ENCODE assay signal across 14 mouse cellular contexts in the genomic region with DNA sequence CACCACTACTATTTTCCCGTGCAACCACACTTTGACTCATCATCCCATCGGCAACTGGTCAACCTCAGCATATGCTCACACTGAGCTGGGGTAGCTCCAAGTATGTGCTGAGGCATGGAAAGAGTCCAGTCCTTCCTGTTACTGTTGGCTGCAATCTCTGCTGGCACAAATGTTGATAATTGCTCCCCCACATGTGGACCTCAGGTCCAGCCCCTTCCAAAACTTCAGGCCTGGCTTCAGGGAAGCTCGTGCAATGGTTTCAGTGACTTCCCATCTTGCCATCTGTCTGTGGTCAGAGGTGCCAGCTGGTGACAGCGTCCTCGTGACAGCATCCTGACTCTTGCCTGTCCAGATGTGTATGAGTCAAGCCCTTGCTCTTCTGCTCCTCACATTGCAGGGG. TPM values are rescaled to one million over a fixed set of nuclear protein-coding genes. Genes with fewer than 3 reads are reported as not detected.
DNase-seq lines count a peak whose midpoint lies in the region; ATAC-seq and TF ChIP-seq lines count a peak whose summit lies in the region.
"Had no signal": no experiment of that assay in that cellular context is flagged by ENCODE, and none has a peak within 500 bp of the region (broad histone marks: within the 10 kb centered on the region; RNA-seq: fewer than 3 reads in every experiment).

No protein-coding gene starts in this region.

- H3K9me3 ChIP-seq in heart, embryonic 11.5 days (replicated peaks; ENCODE audit: control insufficient read depth, low read length): no peaks in the 10 kb centered on the region
- H3K9me3 ChIP-seq in CH12.LX (replicated peaks; ENCODE audit: low read length): no peaks in the 10 kb centered on the region
- H3K9me3 ChIP-seq in midbrain, embryonic 16.5 days (replicated peaks; ENCODE audit: control insufficient read depth, low read length, poor library complexity, severe bottlenecking): no peaks in the 10 kb centered on the region
- H3K9me3 ChIP-seq in midbrain, postnatal 0 days (ENCODE audit: low read length): no peaks in the 10 kb centered on the region
- H3K9me3 ChIP-seq: stomach, embryonic 15.5 days had no signal

- no peak for TF ChIP-seq RAD21 in CH12.LX (IDR thresholded peaks at IDR 0.05; ENCODE audit: low read depth, low read length)

- H3K27me3 ChIP-seq in heart, embryonic 11.5 days (ENCODE audit: control insufficient read depth, insufficient read depth, low read length): no peaks in the 10 kb centered on the region
- no peaks in the 10 kb centered on the region for H3K27me3 ChIP-seq in CH12.LX (replicated peaks)
- H3K27me3 ChIP-seq in midbrain, embryonic 16.5 days (ENCODE audit: control insufficient read depth, insufficient read depth, low read depth, low read length): no peaks in the 10 kb centered on the region
- no peaks in the 10 kb centered on the region for H3K27me3 ChIP-seq in midbrain, postnatal 0 days (ENCODE audit: insufficient read depth, low read length)
- H3K27me3 ChIP-seq: stomach, embryonic 15.5 days had no signal

- DNase-seq in heart, adult 8-10 months (ENCODE audit: low spot score): peak; percentile 36
- no peak for DNase-seq in CH12.LX (ENCODE audit: extremely low read depth)
- DNase-seq in cerebellum, adult 8-10 months: peak; percentile 24
- peak; percentile 46 for DNase-seq in heart, postnatal 4 days
- no peak for DNase-seq in midbrain, postnatal 0 days (ENCODE audit: low spot score)
- DNase-seq: right cerebral cortex, adult 18-20 months had no signal

- H3K36me3 ChIP-seq in heart, embryonic 11.5 days (ENCODE audit: control insufficient read depth, insufficient read depth, low read length): no peaks in the 10 kb centered on the region
- H3K36me3 ChIP-seq in CH12.LX (replicated peaks in 1 of 2; ENCODE audit: control insufficient read depth in 1 of 2, insufficient read depth in 1 of 2, low read length in 1 of 2): no peaks in the 10 kb centered on the region
- no peaks in the 10 kb centered on the region for H3K36me3 ChIP-seq in midbrain, embryonic 16.5 days (ENCODE audit: control insufficient read depth, insufficient read depth, low read length)
- no peaks in the 10 kb centered on the region for H3K36me3 ChIP-seq in midbrain, postnatal 0 days (ENCODE audit: insufficient read depth, low read length)
- H3K36me3 ChIP-seq: G1E; stomach, embryonic 15.5 days had no signal

- no peak overlapping the region for H3K4me2 ChIP-seq in heart, embryonic 11.5 days
- H3K4me2 ChIP-seq in CH12.LX (ENCODE audit: insufficient read depth, low read depth, poor library complexity, severe bottlenecking): no peak overlapping the region
- no peak overlapping the region for H3K4me2 ChIP-seq in midbrain, embryonic 16.5 days (ENCODE audit: low read length)
- no peak overlapping the region for H3K4me2 ChIP-seq in midbrain, postnatal 0 days (ENCODE audit: low read depth, low read length, poor library complexity, severe bottlenecking)
- H3K4me2 ChIP-seq: stomach, embryonic 15.5 days had no signal

- no peak overlapping the region for H3K27ac ChIP-seq in heart, embryonic 11.5 days (ENCODE audit: low read depth, low read length)
- H3K27ac ChIP-seq in CH12.LX (ENCODE audit: insufficient read depth, low read depth): no peak overlapping the region
- H3K27ac ChIP-seq in midbrain, embryonic 16.5 days (ENCODE audit: low read length): no peak overlapping the region
- no peak overlapping the region for H3K27ac ChIP-seq in midbrain, postnatal 0 days (ENCODE audit: low read depth, low read length)
- H3K27ac ChIP-seq: layer of hippocampus, adult 2 months; stomach, embryonic 15.5 days had no signal

- H3K9ac ChIP-seq in heart, embryonic 11.5 days (ENCODE audit: low read depth, low read length): no peak overlapping the region
- H3K9ac ChIP-seq in CH12.LX (ENCODE audit: insufficient read depth, low read depth): no peak overlapping the region
- no peak overlapping the region for H3K9ac ChIP-seq in midbrain, embryonic 16.5 days (ENCODE audit: low read depth, low read length)
- H3K9ac ChIP-seq in midbrain, postnatal 0 days (replicated peaks; ENCODE audit: low read length, poor library complexity, severe bottlenecking): no peak overlapping the region
- H3K9ac ChIP-seq: stomach, embryonic 15.5 days had no signal

- no peak overlapping the region for H3K4me3 ChIP-seq in heart, embryonic 11.5 days (ENCODE audit: low read depth, low read length)
- no peak overlapping the region for H3K4me3 ChIP-seq in CH12.LX (replicated peaks in 1 of 3; ENCODE audit: low read depth in 2 of 3, low read length in 2 of 3, poor library complexity in 1 of 3)
- no peak overlapping the region for H3K4me3 ChIP-seq in midbrain, embryonic 16.5 days (ENCODE audit: low read depth, low read length)
- H3K4me3 ChIP-seq in midbrain, postnatal 0 days (ENCODE audit: low read depth, low read length): no peak overlapping the region
- H3K4me3 ChIP-seq: layer of hippocampus, adult 2 months; stomach, embryonic 15.5 days had no signal

- 63% methylated on average over 5 of the region's 5 CpGs for WGBS in heart, embryonic 11.5 days (ENCODE audit: insufficient replicate concordance)
- WGBS in midbrain, embryonic 16.5 days: 85% methylated on average over 5 of the region's 5 CpGs
- 90% methylated on average over 5 of the region's 5 CpGs for WGBS in midbrain, postnatal 0 days

- no peak for TF ChIP-seq POLR2A in CH12.LX (IDR thresholded peaks at IDR 0.05; ENCODE audit: low read depth, low read length)

- dilution Hi-C loops in CH12.LX (cut with MboI; ENCODE audit: extremely low pct_ligation_motif_present, extremely low pct_unique_long_range_greater_than_20kb, low sequenced_read_pairs): no loop called here

- TF ChIP-seq EP300 in CH12.LX (IDR thresholded peaks at IDR 0.05; ENCODE audit: low read length): no peak

- in situ Hi-C loops in CH12.LX (cut with MboI; ENCODE audit: low pct_ligation_motif_present, low pct_unique_long_range_greater_than_20kb, low sequenced_read_pairs): no loop called here

- ATAC-seq in heart, embryonic 11.5 days (replicated peaks; ENCODE audit: insufficient number of reproducible peaks, low FRiP score, low TSS enrichment): no peak
- ATAC-seq in CD4-positive, CD25-positive, alpha-beta regulatory T cell, adult 4 months: no peak
- ATAC-seq in midbrain, embryonic 16.5 days: no peak
- no peak for ATAC-seq in midbrain, postnatal 0 days (ENCODE audit: low FRiP score)
- ATAC-seq: hindbrain, embryonic 16.5 days had no signal

- 0 out of 2 replicates have a peak, but pooled peaks cover 2% of the 10 kb centered on the region for H3K4me1 ChIP-seq in heart, embryonic 11.5 days (ENCODE audit: control insufficient read depth, insufficient read depth, low read length)
- peaks cover 6 to 9% of the 10 kb centered on the region in 2 experiments for H3K4me1 ChIP-seq in CH12.LX (ENCODE audit: control insufficient read depth in 1 of 2, insufficient read depth in 2 of 2)
- no peaks in the 10 kb centered on the region for H3K4me1 ChIP-seq in midbrain, embryonic 16.5 days (ENCODE audit: control insufficient read depth, insufficient read depth, low read length)
- H3K4me1 ChIP-seq in midbrain, postnatal 0 days (ENCODE audit: insufficient read depth, low read length): no peaks in the 10 kb centered on the region

- TF ChIP-seq CTCF in CH12.LX (conservative IDR thresholded peaks at IDR 0.05 in 1 of 2, IDR thresholded peaks at IDR 0.05 in 1 of 2; ENCODE audit: low read depth in 2 of 2, low read length in 2 of 2): no peak
- TF ChIP-seq CTCF in midbrain, postnatal 0 days (IDR thresholded peaks at IDR 0.05): no peak

- H3K79me2 ChIP-seq in CH12.LX (replicated peaks; ENCODE audit: control insufficient read depth, extremely low read depth, insufficient read depth, poor library complexity, severe bottlenecking): no peaks in the 10 kb centered on the region

TF ChIP-seq in CH12.LX, 34 proteins besides CTCF, POLR2A, EP300 and RAD21:
- TF ChIP-seq ETS1 (conservative IDR thresholded peaks at IDR 0.05; ENCODE audit: low read depth, low read length) (0 out of 2 replicates have a peak, but pooled peaks have one; percentile 9), MEF2A (IDR thresholded peaks at IDR 0.05; ENCODE audit: borderline replicate concordance, low read depth, low read length) (no peak), BHLHE40 (IDR thresholded peaks at IDR 0.05; ENCODE audit: low read depth, low read length) (peak; percentile 52), USF1 (IDR thresholded peaks at IDR 0.05; ENCODE audit: low read depth, low read length) (no peak), MXI1 (IDR thresholded peaks at IDR 0.05; ENCODE audit: low read depth, low read length) (no peak), CHD1 (IDR thresholded peaks at IDR 0.05; ENCODE audit: low read depth, low read length) (no peak), USF2 (conservative IDR thresholded peaks at IDR 0.05; ENCODE audit: low read depth, low read length) (no peak), ELF1 (IDR thresholded peaks at IDR 0.05; ENCODE audit: low read depth, low read length) (no peak)
TF ChIP-seq in CH12.LX: peak in this region for 2.

RNA-seq across cellular contexts. Expression of a gene that starts 44.8 kb away (rescaled TPM):
- 10 to 100 TPM; 31.6 to 43.0 (median 38.9) TPM for total RNA-seq in heart, adult 8-10 months (2022)
- polyA plus RNA-seq in heart, embryonic 11.5 days (2014; fragmentation: Nextera tagmentation; extraction: Ambion mirVana): 77.9 and 89.4 TPM in 2 replicates
- total RNA-seq in CH12.LX (2012; rRNA removed) (not detected in 2 replicates), CH12.LX (2014; rRNA removed) (not detected in 2 replicates)
- 0.22 TPM in 1 of 2 replicates, not detected in the other for polyA plus RNA-seq in CH12.LX (2012; ENCODE audit: insufficient read length, low read depth)
- 10 to 100 TPM; 90.1 to 91.4 TPM for total RNA-seq in heart, postnatal 4 days (2021)
- not detected for polyA plus RNA-seq in CD4-positive, CD25-positive, alpha-beta regulatory T cell, adult 4 months (2017; shearing (Covaris generic))
- polyA plus RNA-seq in midbrain, embryonic 16.5 days (2015; fragmentation: Nextera tagmentation; extraction: Ambion mirVana): 22.6 and 23.6 TPM in 2 replicates
- total RNA-seq in midbrain, postnatal 0 days (2014; rRNA removed): 39.1 and 40.1 TPM in 2 replicates
- 29.8 and 31.6 TPM in 2 replicates for polyA plus RNA-seq in midbrain, postnatal 0 days (2015; fragmentation: Nextera tagmentation; extraction: Ambion mirVana)
- total RNA-seq: megakaryocyte progenitor cell, adult 5-6 weeks had no signal
- polyA plus RNA-seq: G1E had no signal

Comparison
In these comparisons a context has a peak if more than half of its experiments do, and no peak if none do; other contexts are left out.
1. DNase-seq: peak in heart, adult 8-10 months (single experiment), cerebellum, adult 8-10 months (single experiment) and heart, postnatal 4 days (single experiment); none in CH12.LX (single experiment) and midbrain, postnatal 0 days (single experiment).
2. RNA of a gene that starts 44.8 kb away (polyA plus RNA-seq): 77.9 to 89.4 TPM in heart, embryonic 11.5 days, 29.8 to 31.6 TPM in midbrain, postnatal 0 days and 22.6 to 23.6 TPM in midbrain, embryonic 16.5 days; 0.22 TPM in CH12.LX and not detected in CD4-positive, CD25-positive, alpha-beta regulatory T cell, adult 4 months; every median in the first group is over 10 times any median in the second.